Mouse (Mus musculus) B cell, adult 2 months (primary cell): Measurements from ENCODE around the gene Lhx1.

ENCODE experiments used
- DNase-seq, 2 experiments: peaks; one replicate each; pipeline ENCODE4 v3.0.0; 2022

Lhx1 gene

DNA sequence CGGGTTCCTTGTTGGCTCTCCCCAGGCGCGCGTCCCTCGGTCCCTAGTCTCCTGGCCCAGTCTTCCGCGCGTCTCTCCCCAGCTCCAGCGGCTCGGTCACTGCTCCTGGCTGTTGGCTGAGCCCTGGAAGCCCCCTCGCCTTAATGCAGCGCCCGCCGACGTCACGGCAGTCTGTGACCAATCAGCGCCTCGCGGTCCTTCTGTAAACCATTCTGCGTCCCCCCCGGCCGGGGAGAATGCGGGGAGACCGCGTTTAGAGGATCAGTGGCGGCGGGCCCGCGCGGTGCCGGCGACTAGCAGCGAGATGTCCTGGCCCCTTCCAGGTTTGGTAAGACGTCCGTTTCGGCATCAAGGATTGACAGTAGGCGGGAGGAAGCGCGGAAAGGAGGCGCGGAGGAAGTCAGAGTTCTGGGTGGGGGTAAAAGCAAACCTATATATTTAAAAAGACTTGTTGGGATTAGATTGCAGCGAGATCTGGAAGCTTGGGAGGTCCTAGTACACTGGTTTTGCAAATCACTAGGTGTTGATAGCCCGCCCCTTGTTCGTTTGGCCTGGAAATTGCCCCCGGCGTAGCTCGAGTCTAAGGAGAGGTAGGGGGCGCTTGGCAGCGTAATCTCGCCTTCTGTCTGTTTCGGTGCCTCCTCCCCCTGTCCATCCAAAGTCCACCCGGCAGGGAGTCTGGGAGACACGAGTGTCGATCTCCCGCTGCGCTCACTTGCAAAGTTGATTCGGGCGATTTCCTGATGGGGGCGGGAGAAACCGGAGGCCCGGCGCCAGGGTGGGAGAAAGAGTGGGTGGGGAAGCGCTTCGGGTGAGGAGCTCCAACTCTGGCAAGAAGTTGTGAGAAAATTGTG, at the start of gene Lhx1:
Lhx1 (minus strand) TSS at position 115 of the 854 bp plus-strand sequence.
- peak; percentile 36 to 42 for DNase-seq

DNA sequence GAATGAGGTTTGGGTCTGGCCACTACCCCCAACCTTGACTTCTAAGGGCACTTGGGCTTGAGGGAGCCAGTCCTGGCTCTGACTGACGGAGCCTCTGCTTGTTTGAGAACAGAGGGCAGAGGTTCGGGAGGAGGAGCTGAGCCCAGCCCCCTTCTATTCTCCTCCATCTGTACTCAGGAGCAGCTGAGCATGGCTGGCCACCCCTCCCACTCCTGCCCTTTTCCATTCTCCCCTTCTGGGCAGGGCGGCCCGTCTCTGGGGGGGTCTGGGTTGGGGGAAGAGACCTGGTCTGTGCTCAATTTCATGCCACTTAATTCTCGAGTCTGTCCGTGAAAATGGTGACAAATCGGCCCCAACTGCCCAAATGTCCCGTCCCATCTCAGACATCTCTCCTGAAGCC, 49.5 kb upstream of the Lhx1 start:
- DNase-seq, result no peak

- DNase-seq, result no peak
Observed at GRCm38 (mm10) chr11:84573637-84574036, 48.3 kb upstream of the Lhx1 start.

GRCm38 (mm10) chr11:84570812-84571211, 45.5 kb upstream of the Lhx1 start:
- no peak for DNase-seq

DNA sequence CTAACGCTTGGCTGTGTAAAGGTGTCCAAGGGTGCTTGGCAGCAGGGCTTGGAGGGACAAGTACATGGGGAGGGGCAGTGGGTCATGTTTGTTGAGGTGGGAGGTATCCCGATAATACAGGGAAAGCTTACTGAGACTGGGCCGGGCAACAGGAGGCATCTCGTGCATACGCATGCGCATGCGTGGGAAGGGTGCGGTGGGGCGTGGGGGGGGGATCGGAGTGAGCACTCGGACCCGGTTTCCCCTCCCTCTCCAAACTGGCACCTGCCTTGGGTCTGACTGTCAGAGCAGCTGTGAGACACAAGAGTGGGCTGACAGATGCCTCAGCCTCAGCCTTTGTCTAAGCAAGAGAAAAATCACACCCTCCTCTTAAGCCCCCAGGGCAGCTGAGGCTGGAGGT, 45.1 kb upstream of the Lhx1 start:
- DNase-seq, result no peak

DNA sequence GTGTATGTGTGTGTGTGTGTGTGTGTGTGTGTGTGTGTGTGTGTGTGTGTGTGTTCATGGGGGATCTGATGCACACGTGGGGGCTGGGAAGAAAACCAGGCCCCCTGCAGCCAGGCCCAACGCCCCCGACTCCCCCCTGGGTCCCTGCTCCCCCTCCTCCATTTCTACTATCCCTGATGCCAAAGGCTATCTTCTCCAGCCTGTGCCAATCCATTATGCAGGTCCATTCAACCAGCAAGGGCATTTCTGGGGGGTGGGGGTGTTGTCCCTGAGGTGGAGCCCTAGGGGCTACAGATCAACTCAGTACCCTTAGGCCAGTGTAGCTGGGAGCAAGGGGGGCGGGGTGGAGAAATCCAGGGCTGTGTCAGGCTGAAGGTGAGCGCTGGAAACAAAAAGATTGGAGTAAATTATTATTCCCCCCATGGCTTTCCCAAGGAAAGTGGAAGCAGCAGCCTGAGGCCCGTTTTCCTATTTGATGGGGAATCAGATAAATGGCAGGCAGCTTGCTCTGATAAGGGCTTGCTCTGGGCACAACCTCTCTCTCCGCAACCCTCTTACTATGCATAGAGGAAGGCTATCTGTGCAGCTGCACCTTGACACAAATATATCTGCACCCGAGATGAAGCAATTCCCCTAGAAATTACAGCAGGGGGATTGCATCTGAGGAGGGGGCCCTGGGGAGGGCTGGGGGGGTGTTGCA, 43.9 kb upstream of the Lhx1 start:
- DNase-seq, result no peak

DNA sequence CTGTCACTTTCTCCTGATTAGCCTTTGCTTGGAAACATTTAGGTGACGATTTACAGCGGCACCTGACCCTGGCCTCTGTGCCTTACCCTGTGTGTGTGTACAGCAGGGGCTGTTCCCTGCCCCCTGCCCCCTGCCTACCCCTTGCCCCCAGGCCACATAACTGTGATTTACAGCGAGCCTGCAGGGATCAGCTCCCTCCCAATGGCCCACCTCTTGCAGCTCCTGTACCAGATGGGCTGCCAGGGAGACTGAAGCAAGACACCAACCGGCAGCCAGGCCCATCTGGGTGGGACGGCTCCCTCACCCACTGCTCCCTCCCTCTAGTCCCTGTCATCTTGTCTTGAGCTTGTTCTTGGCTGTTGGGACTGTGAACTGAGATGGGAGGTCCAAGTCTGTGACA, 43.1 kb upstream of the Lhx1 start:
- DNase-seq, result no peak

GRCm38 (mm10) chr11:84566691-84567090, 41.4 kb upstream of the Lhx1 start:
- DNase-seq, result no peak

GRCm38 (mm10) chr11:84565224-84565623, 39.9 kb upstream of the Lhx1 start:
- DNase-seq, result no peak

DNA sequence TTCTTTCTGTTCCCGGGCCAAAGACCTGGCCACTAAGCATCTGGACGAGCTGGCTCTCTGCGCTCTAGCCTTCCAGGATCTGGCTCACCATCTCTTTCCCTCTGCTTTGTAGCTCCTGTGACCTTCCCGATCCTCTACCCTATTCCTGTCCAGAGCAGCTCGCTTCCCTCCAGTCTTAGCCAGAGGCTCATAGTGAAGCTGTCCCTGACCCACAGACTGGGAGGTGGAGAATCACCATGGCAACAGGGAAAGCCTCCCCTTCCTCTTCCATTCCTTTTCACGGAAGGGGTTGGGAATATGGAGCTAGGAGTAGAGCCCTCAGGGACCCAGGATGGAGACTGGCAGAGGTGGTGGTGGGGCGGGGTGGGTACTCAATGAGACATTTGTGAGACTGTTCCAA, 38.0 kb upstream of the Lhx1 start:
- DNase-seq, result no peak

- no peak for DNase-seq
Observed at GRCm38 (mm10) chr11:84562758-84563347, 37.5 kb upstream of the Lhx1 start.

DNA sequence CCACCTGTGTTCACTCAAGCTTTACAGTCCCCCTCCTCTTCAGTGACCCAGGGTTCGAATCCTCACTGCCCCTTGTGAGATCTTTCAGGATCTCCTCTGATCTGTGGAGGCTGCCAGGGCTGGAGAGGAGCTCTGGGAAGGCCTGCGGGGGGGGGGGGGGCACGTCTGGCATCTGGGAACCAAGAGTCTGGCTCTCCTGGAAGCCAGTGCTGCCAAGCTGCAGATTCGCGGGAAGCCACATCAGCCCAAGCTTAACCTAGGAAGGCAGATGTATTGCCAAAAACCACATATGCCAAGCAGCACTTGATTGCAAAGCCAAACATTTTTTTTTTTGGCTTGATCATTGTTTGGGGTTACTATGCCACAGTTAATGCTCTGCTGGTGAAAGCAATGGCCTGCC, 36.2 kb upstream of the Lhx1 start:
- no peak for DNase-seq

GRCm38 (mm10) chr11:84553821-84554450, 28.6 kb upstream of the Lhx1 start:
- DNase-seq, result no peak

DNA sequence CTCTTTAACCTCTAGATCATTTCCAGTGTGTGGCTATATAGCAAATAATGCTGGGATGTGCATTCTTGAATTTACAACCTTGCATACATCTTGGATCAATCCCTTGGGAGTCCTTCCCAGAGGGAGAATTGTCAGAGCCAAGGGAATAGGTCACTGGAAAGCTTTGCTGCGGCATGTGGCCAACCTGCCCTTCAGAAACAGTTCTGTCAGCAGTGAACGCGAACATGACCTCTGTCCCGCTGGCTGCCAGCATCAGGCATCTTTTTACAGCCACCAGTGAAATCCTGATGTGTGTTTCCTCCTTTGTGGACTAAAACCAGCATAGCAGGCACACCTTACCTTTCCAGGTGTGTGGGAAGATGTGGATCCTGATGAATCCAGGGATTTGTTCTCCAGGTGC, 26.0 kb upstream of the Lhx1 start:
- no peak for DNase-seq

DNA sequence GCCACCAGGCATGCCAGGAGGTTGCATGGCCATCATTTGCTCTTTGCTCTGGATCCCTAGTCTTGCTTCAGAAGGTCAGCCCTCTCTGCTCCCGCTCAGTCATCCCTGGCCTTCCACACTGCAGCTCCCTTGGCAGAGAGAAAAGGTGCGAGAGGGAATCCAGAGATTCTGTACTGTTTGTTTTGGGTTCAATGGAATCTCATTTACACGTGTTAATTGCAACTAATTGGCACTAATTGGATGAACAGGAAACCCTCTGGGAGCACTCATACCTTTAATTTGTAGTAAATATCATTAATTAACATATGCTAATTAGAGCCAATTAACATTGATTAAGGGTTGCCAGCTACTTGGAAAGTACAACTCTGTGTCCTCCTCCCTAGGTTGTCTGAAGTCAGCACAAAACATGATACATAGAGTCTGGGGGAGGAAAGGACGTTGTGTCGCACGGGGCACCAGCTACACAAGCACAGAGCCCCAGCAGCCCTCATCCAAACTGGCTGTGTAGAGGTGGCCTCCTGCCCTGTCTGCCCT, 24.0 kb upstream of the Lhx1 start:
- no peak for DNase-seq

GRCm38 (mm10) chr11:84548293-84548692, 23.0 kb upstream of the Lhx1 start:
- DNase-seq, result no peak

GRCm38 (mm10) chr11:84539981-84540380, 14.6 kb upstream of the Lhx1 start:
- no peak for DNase-seq

- DNase-seq, result no peak
Observed at GRCm38 (mm10) chr11:84529797-84530703, 4.7 kb upstream of the Lhx1 start.

- DNase-seq, result no peak
Observed at GRCm38 (mm10) chr11:84529143-84529755, 3.9 kb upstream of the Lhx1 start.

DNA sequence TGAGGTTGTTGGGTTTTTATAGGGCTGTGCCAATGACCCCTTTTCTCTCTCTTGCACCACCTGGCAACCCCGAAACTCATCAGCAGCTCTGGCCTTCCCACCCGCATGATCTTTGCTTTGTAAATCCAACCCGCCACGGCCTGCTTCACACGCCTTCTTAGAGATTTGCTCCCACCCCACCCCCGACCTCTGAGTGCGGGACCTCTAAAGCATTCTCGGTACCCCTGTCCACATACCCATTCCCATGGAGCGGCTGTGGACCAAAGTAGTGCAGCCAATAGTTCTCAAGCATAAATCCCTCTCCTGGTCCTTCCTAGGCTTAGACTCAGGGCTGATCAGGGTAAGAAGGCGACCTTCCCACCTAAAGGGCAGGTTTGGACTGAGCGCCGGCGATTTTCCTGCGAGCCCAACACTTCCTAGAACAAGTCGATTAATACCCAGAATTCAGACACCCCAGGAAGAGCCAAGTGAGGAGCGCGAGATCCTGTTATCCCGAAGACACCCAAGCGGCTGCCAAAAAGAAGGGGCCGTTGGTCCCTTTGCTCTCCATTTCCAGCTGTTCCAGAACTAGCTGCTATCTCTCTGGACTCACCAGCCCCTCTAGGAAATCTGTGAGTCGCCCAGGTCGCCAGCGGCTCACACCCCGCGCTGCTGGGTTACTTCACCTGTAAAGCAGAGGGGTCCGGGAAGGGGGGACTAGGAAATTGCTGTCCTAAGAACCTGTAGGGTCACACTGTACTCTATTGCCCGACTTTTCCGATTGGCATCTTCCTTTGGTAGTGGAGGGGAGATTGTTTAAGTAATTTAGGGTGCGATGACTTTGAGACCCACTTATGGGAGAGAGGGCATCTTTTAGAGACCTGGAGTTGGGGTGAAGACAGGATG, 1.9 kb upstream of the Lhx1 start:
- DNase-seq, result peak in 1 of 2 experiments; percentile 15

DNA sequence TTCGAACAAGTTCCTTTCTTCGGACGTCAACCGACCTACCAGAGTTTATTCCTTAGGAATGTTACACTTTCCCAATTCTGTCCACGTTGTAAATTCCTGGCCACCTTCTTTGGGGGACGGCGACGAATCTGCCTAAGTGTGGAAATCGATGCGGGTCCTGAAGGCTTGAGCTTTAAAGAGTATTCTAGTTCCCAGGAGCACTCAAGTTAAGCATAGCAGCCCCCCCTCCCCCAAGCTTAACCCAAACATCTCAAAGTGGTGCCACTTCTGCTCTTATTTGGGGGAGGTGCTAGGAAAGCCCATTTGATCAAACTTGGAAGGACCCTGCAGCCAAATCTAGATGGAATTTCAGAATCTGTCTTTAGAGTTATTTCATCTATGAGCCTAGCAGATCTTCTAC, 1.1 kb upstream of the Lhx1 start:
- DNase-seq, result peak in 1 of 2 experiments; percentile 13
